Mouse (Mus musculus): ENCODE data around the gene Scn4b.

The Scn4b gene

DNA sequence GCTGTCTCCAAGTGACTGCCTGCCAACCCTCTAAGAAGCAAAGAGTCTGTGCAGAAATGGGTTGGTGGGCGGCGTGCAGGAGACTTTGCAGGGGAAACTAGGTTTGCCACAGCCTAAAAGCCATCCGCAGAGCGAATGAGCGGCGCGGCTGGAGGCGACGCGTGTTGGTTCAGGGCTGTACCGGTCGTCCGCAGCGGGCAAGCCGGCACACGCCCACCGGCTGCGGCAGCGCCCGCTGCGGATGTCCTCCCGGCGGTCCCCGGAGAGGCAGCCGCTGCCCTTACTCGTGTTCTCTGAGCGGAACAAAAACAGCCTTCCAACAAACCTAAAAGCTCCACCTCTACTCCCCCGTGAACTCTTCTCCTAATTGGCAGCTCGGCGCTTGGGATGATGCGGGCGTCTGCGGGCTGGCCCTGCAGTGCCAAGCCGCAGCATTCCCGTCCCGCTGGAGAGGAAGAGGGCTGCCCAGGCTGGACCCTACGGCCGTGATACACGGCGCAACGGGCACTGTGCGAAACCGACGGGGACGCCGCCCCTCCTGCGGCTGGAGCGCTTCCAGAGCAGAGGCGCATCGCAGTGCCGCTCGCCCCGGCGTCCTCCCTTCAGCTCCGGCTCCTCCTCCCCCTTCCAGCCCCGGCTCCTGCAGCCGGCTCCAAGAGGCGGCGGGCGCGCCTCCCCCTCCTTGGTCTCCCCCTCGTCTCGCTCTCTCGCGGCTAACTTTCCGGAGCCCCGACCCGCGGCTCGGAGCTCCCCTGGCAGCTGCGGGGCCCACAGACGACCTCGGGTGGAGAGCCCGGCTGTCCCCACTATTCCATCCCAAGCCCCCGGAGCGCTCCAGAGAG lies at the start of gene Scn4b:
Scn4b (plus strand) TSS at position 205 of the 842 bp plus-strand sequence.
- no peak for DNase-seq (ENCODE audit: low read depth, low spot score)

GRCm38 (mm10) chr9:45090811-45091210 lies 47.4 kb upstream of the Scn4b start:
- DNase-seq (ENCODE audit: low read depth, low spot score): no peak

DNA sequence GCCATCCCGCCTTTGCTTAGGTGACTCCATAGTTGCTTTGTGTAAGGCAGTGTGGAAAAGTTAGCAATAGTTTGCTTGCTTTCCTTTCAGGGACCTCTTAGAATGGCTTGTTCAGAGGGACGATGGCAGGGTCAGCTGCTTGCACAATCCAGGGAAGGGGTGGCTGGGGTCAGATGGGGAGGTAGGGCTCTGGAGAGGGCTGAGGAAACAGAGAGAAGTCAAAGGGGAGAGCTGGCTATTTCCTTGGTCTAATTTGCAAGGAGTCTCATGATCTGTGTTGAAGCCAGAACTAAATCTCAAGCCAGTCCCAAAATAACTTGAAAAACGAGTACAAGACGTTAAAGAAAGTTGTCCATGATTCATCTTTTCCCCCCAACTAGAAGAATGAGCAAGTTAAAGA lies 45.6 kb upstream of the Scn4b start:
- DNase-seq (ENCODE audit: low read depth, low spot score): no peak

GRCm38 (mm10) chr9:45095149-45095937 lies 42.9 kb upstream of the Scn4b start:
- no peak for DNase-seq (ENCODE audit: low read depth, low spot score)

DNA sequence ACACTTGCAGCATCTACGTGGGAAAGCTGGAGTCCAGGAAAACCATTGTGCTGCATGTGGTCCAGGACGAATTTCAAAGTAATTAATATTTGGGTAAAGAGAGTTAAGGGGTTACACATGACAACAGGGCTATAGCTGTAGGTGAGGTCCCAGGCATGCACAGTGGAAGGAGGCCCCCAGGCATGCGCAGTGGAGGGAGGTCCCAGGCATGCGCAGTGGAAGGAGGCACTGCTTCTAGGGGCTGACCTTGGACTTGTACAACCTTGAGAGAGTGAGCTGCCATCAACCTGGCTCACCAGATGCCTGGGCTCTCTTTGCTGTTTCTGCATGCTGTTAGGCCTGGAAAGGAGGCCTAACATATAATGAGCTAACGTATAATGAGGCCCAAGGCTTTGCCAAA lies 40.3 kb upstream of the Scn4b start:
- DNase-seq (ENCODE audit: low read depth, low spot score): no peak

GRCm38 (mm10) chr9:45098426-45098825 lies 39.8 kb upstream of the Scn4b start:
- DNase-seq (ENCODE audit: low read depth, low spot score): no peak

GRCm38 (mm10) chr9:45102528-45102927 lies 35.7 kb upstream of the Scn4b start:
- DNase-seq (ENCODE audit: low read depth, low spot score): no peak

- no peak for DNase-seq (ENCODE audit: low read depth, low spot score)
Observed at GRCm38 (mm10) chr9:45103211-45103979, 34.8 kb upstream of the Scn4b start.

DNA sequence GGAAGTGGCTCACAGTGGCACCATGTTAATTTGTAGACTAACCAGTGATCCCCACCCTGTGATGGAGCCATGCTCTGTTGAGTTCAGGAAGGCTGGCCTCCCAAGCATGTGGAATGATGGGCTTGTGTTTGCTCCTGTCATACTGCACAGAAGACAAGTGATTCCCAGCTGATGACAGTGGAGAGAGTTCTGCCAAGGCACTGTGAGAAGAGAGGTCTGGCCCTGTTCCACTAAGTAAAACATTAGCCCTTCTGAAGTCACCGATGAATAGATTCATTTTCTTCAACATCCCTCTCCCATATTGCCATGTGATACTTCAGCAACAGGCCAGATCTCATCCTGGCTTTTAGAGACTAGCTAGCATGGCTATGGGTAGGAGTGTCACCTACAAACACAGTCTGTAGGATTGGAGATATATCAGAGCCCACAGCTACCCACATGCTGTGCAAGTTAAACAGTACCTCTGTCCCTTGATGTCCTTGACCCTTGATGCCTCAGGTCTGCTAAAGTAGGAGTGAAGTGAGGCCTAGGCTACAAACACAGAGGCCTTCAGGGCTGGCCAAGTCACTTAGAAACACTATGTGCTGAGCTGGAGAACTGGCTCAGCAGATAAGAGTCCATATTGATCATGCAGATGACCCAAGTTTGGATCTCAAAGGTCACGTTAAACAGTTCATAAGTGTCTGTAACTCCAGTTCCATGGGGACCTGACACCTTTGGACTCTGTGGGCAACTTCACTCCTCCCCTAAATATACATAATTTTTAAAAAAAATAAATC lies 32.4 kb upstream of the Scn4b start:
- no peak for DNase-seq (ENCODE audit: low read depth, low spot score)

DNA sequence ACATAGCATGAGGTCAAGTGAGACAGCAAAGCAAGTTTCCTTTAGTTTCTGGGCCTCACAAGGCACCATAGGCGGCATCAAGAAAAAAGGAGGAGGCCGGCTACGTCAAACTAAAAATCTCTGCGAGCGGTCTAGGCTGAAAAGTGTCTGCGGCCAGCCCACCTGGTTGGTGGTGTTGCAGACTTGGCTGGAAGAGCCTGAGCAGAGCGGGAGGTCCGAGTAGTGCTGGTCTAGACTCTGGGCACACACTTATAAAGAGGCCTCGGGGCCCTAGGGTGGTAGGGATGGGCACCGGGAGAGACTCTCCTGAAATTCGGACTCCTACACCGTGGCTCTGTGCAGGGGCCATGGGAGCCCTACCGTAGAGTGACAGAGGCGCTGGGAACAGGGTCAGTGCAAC lies 22.5 kb upstream of the Scn4b start:
- DNase-seq (ENCODE audit: low read depth, low spot score): peak; percentile 26

DNA sequence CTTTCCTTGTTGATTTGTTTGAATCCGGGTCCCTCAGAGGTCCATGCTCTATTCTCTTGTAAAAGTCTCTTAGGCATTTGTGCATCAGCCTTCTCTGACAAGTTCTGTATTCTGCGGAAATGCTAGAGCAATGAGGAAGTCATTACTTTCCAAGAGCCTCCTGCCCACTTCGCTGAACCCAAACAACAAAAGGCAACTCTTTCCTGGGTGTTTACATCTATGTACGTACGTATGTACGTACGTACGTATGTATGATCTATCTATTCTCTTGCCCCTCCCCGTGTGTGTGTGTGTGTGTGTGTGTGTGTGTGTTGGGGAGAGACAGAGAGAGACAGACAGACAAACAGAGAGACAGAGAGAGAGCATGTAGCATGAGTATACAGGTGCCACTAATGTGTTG lies 21.4 kb upstream of the Scn4b start:
- DNase-seq (ENCODE audit: low read depth, low spot score): no peak

- no peak for DNase-seq (ENCODE audit: low read depth, low spot score)
Observed at GRCm38 (mm10) chr9:45117741-45118431, 20.3 kb upstream of the Scn4b start, which contains the start of gene Scn2b. Gene Scn2b, plus strand, starts transcription at chr9:45117782.

DNA sequence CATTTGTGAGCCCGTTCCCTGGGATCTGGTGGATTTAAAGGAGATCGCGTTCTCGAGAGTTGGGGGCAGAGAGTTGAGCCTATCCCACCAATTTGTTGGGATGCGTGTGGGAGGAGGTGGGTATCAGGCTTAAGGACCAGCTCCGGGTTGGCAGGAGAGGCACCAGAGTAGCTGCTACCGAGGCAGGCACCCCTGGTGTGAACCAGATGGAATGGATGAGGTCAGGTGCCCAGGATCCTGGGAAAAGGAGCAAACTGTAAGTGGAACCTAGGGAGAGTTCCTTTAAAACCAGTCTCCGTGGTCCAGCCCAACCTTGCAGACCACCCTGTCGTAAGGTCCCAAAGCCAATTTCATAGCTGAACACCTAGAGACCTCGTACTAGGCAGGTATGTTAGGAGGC lies 19.6 kb upstream of the Scn4b start:
- no peak for DNase-seq (ENCODE audit: low read depth, low spot score)

DNA sequence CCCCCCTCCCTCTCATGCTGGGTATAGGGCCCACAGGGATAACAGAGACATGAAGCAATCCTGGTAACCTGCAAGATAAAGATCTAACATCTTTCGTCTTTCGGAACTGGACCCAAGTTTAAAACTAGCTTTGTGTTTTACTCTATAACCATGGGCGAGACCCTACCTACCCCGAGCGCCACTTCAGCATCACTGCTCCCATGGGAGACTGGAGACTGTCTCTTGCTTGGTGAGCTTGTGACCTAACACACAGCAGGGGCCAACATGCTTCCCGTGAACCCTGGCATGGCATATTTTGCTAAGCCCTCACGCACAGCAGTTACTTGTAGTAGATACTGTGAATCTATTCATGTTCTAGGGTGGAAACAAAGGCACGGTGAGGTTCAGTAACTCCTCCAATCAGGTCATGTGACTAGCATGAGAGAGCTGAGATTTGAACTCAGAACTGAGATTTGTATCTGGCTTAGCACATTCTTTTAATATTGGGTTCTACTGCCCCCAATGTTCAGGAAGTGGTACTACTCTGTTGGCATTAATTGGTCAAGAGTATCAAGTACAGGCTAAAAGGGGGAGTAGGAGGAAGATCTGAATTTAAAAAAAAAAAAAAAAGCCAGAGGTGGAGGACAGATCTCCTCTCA lies 18.8 kb upstream of the Scn4b start:
- DNase-seq (ENCODE audit: low read depth, low spot score): no peak

- DNase-seq (ENCODE audit: low read depth, low spot score): no peak
Observed at GRCm38 (mm10) chr9:45119954-45120530, 18.2 kb upstream of the Scn4b start.

- no peak for DNase-seq (ENCODE audit: low read depth, low spot score)
Observed at GRCm38 (mm10) chr9:45120567-45120966, 17.6 kb upstream of the Scn4b start.

- no peak for DNase-seq (ENCODE audit: low read depth, low spot score)
Observed at GRCm38 (mm10) chr9:45121001-45121400, 17.2 kb upstream of the Scn4b start.

DNA sequence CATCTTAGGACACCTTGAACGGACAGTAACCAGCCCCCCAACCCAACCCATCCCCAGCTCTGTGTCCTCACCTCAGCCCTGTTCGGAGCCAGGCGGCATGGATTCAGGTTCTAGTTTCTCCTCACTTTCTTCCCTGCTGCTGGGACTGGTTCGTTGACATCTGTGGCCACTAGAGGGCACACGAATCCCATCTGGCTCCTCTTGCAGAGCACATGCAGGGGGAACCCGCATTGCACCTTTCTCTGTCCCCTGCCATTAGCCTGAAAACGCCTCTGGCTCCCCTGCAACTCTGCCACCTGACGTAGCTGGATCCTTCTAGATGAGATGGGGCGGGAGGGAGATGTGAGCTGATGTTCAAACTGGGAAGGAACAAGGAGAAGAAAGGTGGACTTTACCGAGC lies 16.4 kb upstream of the Scn4b start:
- peak; percentile 39 for DNase-seq (ENCODE audit: low read depth, low spot score)

GRCm38 (mm10) chr9:45122209-45122761 lies 15.9 kb upstream of the Scn4b start:
- no peak for DNase-seq (ENCODE audit: low read depth, low spot score)
